Mouse (Mus musculus) cerebellum, adult 18-20 months (tissue): ENCODE results near the gene Grifin.
A peak's percentile ranks its signal among the peaks of the same experiment; 100 is the strongest.

Source experiments
- DNase-seq, 2 experiments: peaks; one replicate each; pipeline ENCODE4 v3.0.0; 2021

Gene Grifin

DNA sequence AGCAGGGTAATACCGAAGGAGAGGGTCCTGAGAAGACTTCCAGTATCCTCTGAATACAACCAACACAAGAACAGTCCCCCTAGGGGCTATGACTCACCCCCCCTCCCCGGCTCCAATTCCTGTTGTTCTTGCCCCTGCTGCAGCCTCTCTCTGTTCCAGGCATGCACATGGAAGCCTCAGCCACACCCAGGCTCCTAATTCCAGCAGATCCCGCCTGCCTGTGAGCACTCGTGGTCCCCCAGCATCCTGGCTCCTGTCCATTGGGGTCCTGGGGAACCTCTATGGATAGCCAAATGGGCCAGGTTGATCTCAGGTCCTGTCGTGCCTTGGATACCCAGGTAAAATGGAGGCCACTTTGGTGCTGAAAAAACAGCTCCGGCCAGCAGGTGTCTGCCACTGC is 19.2 kb downstream of the Grifin start:
- no peak for DNase-seq

DNA sequence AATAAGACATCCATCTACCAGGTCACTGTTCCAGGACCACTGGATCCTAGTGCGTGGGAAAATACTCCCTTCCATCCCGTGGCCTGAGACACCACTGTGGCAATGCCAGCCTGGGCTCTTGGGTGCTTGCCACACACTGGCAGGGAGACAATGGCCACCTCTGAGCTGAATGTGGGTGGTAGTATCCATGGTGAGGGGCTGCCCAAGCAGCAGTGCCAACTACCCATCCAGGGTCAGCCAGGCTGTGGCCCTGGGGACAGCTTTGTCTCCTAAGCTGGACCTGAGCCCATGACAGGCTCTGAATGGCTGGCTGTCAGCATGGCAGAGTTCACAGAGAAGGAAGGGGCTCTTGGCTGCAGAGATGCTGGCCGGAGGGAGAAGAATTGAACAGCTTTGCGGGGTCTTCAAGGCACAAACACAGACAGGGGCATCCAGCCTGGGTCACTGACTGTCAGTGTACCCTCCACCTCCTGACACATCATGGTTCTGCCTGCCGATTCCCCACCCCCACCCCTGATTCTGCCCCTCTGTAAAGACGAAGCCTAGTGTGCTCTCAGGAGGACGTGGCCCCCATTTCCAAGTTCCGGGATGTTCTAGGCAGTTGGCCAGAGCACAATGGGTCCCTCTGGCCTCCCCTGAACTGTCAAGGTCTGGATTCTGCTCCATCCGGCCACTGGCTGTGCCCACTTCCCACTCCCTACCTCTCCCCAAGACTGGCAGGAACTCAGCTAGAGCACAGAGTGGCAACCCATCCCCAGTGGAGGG is 21.9 kb downstream of the Grifin start:
- DNase-seq: peak; percentile 33 to 34

DNA sequence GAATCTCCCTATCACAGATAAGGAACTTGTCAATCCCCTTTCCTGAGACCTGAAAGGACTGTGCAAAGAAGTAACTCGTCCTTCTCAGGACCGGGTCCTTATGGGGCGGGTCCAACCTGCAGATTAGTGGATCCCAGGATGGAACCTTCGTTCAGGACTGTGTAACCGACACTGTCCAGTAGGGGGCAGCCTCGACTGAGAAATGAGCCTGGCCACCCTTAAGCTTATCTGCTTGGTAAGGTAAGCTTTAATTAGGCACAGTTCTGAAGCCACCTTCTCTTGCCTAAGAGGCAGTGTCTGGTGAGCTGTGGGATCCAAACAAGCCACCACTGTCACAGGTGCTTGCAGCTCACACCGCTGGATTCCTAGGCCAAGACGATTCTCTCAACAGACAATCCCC is 24.8 kb downstream of the Grifin start:
- DNase-seq: peak; percentile 65 to 78

DNA sequence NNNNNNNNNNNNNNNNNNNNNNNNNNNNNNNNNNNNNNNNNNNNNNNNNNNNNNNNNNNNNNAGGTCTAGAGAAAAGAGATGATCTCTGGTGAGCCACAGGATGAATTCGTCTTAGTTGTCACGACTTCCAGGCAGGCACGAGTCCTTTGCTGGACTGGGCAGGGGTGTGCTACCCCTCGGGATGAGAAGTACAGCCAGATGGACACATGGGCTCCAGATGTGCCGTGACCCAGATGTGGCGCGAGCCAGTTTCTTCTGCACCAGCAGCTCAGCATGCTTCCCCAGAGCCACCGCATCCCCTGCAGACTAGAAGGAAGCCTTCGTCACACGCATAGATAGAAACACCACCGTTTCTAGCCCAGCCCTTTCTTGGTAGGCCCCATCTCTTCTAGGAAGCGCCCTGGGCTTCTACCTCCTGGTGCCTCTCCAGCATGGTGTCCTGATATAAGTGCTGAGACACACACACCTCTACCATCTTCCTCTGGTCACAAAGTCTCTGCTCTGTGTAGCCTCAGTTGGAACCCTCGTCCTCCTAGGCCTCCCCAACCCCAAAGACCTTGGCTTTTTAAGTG is 26.7 kb downstream of the Grifin start:
- DNase-seq: no peak

DNA sequence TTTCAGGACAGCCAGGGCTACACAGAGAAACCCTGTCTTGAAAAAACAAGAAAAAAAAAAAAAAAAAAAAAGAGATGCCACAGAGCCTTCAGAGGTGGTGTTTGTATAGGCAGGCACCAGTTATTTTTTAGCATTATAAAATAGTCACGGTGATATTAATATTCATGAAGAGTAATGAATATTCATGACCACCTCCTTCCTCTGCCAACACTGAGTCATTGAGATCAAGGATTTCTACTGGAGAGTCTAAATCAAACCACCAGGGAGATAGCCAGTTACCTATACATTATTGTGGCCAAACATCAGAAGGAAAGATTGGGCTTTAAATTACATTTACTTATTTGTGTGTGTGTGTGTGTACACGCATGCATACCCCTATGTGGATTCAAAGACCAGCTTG is 38.1 kb downstream of the Grifin start:
- DNase-seq: no peak

DNA sequence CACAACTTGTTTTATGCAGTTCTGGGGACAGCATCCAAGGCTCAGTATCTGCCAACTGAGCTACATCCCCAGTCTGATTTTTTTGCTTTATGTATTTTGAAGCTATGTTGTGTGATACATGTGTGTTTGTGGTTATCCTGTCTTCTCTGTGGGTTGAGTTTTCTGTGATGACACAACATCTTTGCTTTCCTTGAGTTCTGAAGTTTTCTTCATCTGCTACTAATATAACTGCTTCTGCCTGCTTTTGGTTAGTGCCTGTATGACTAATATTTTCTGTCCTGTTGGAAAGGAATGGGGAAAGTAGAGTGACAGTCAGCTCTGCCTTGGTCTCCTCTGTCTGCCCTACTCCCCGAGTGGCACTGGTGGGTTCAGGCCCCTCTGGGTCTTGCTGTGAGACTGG is 43.7 kb downstream of the Grifin start:
- DNase-seq: no peak

DNA sequence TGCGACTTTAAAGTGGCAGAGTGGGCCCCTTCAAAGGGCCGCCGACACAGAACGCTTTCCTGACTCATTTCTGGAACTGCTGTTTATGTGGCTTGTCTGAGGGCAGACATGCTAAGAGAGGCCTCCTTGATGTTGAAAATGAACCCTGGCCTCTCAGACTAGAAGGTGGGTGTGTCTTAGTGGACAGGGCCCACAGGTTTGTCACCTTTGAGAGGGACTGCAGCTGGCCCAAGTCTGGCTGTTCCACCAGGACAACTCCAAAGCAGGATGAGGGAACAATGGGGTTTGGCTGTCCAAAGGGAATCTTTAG is 47.0 kb downstream of the Grifin start:
- no peak for DNase-seq

DNA sequence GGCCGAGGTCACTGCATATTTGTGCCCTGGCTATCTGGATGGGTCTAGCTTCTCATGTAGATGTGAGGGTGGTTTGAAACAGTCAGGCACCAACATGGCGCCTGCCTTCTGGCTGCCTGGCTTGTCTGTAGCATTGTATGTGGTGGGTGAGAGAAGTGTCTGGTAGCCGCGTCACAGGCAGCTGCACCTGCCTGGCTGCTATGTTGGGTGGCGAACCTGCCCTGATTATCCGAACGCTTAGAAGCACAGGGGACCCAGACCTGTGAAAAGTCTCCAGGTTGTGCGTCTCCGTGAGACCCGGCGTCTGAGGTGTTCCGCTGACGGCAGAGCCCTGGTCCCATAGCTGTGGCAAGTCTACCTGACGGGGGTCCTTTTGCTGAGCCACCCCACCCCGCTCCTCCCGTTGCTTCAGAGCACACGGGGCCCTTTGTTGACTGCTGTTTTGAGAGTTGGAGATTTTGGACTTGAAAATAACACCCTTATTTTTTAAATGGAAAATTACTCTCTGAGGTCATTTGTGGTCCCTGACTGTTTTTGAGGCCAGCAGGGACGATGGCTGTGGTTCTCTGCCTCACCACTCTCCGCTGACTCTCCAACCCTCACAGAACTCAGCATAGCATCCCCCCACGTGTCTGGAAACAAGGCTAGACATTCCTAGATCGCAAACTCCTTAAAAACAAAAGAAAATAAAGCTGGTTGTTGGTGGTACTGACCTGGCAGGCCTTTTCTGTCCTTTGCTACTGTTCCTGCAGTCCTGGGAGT is 47.5 kb downstream of the Grifin start:
- DNase-seq: no peak

DNA sequence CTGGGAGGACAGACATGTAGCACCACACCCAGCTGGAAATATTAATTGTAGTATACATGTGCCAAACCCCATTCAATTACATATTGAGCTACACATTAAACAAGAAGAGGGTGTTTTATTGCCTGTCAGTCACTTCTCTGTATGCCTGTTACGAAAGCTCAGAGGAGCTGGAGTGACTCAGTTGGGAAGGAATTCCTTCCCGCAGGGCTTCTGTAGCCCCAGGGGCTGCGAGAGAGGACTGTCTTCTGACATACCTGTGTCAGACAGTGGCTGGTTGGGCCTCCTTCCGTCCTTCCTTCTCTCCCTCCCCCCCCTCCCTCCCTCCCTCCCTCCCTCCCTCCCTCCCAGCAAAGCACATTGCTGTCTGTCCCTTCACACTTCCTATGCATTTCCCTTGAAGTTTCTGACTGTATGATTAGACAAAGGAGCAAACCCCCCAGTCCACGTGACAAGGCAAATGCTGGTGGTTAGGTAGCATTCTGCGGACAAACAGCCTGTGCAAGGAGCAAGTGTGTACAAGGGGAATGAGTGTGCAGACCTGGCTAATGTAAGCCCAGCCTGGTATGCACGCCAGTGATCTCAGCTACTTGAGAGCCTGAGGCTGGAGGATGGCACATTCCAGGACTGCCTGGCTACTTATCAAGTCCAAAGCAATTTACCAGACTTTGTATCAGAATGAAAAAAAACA is 49.9 kb downstream of the Grifin start:
- DNase-seq: no peak

DNA sequence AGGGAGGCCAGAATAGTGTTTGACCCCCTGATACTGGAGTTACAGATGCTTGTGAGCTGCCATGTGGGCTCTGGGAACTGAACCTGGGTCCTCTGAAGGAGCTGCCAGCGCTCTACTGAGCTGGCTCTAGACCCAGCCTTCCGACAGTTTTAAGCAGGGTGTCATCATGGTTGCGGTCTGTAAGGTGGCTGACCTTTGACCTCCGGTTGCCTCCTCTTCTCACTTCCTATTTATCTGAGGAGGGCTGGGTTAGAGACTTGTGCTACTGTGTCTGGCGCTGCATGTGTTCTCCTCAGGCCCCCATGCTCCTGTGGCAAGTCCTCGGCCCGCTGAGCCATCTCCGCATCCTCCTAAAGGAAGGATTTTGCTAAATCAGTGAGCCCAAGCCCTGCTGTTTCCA is 51.0 kb downstream of the Grifin start:
- no peak for DNase-seq
